Mouse (Mus musculus) stomach, postnatal 0 days (tissue): ENCODE results near the gene St6galnac1.

Source experiments
- CTCF ChIP-seq: IDR thresholded peaks from 2 replicates; pipeline ENCODE4 v1.5.1; 2016; ENCODE audit warnings: antibody characterized with exemption, low read depth, mild to moderate bottlenecking, moderate library complexity
- EP300 ChIP-seq: optimal IDR thresholded peaks from 2 replicates; pipeline ENCODE3; 2016; ENCODE audit warnings: antibody characterized with exemption

GRCm38 (mm10) chr11:116769873-116770272 lies 5.4 kb downstream of the St6galnac1 start:
- TF ChIP-seq CTCF (no peak), EP300 (no peak)
